Comparison of ENCODE assay signal across 13 mouse cellular contexts in the genomic region with DNA sequence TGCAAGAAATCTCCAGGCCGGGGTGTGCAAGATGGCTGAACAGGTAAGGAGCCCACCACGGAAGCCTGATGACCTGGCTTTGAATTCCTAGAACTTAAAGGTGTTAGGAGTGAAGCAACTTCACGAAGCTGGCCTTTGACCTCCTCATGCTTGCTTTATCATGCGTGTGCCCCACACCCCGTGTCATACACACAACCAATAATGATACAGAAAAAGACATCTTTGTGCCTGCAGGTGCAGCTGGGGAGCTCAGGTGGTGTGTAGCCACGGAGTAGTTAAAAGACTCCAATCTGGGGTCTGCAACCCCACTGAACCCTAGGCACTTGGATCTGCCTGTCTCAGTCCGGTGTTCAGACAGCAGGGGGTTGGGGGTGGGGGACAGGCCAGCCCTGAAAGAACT. TPM values are rescaled to one million over a fixed set of nuclear protein-coding genes. Genes with fewer than 3 reads are reported as not detected.
DNase-seq lines count a peak whose midpoint lies in the region; ATAC-seq and TF ChIP-seq lines count a peak whose summit lies in the region.
"Had no signal": no experiment of that assay in that cellular context is flagged by ENCODE, and none has a peak within 500 bp of the region (broad histone marks: within the 10 kb centered on the region; RNA-seq: fewer than 3 reads in every experiment).

No protein-coding gene starts in this region.

- H3K4me1 ChIP-seq in heart, embryonic 12.5 days (replicated peaks): peaks cover 24% of the 10 kb centered on the region
- H3K4me1 ChIP-seq in forebrain, postnatal 0 days (ENCODE audit: insufficient read depth): no peaks in the 10 kb centered on the region
- peaks cover 12% of the 10 kb centered on the region for H3K4me1 ChIP-seq in midbrain, embryonic 10.5 days

- H3K9ac ChIP-seq in heart, embryonic 12.5 days: 0 out of 2 replicates have a peak overlapping the region, but pooled peaks have one; percentile 26
- 0 out of 2 replicates have a peak overlapping the region, but pooled peaks have one; percentile 6 for H3K9ac ChIP-seq in forebrain, postnatal 0 days

- WGBS in heart, embryonic 12.5 days: 70% methylated on average over 7 of the region's 7 CpGs
- WGBS in forebrain, postnatal 0 days: 73% methylated on average over 7 of the region's 7 CpGs
- WGBS in midbrain, embryonic 10.5 days: 70% methylated on average over 7 of the region's 7 CpGs

- peak overlapping the region; percentile 40; the same call in 1 of the 2 replicates for H3K4me2 ChIP-seq in heart, embryonic 12.5 days
- H3K4me2 ChIP-seq in forebrain, postnatal 0 days (ENCODE audit: low read depth): no peak overlapping the region

- no peak for TF ChIP-seq CTCF in forebrain, postnatal 0 days (IDR thresholded peaks at IDR 0.05; ENCODE audit: low read depth)

- no peaks in the 10 kb centered on the region for H3K27me3 ChIP-seq in heart, embryonic 12.5 days (replicated peaks)
- H3K27me3 ChIP-seq in forebrain, postnatal 0 days (ENCODE audit: insufficient read depth, low read length): no peaks in the 10 kb centered on the region
- no peaks in the 10 kb centered on the region for H3K27me3 ChIP-seq in midbrain, embryonic 10.5 days (ENCODE audit: low read depth, poor library complexity, severe bottlenecking)
- H3K27me3 ChIP-seq: Patski had no signal

- no peak overlapping the region for H3K4me3 ChIP-seq in heart, embryonic 12.5 days
- H3K4me3 ChIP-seq in forebrain, postnatal 0 days (ENCODE audit: low read depth, low read length): no peak overlapping the region
- H3K4me3 ChIP-seq in midbrain, embryonic 10.5 days: no peak overlapping the region
- H3K4me3 ChIP-seq: erythroblast, embryonic 14.5 days; heart, adult 2 months; left cerebral cortex, adult 2 months; myocyte had no signal

- H3K9me3 ChIP-seq in heart, embryonic 12.5 days (replicated peaks): no peaks in the 10 kb centered on the region
- no peaks in the 10 kb centered on the region for H3K9me3 ChIP-seq in forebrain, postnatal 0 days (ENCODE audit: low read length)
- H3K9me3 ChIP-seq in midbrain, embryonic 10.5 days (replicated peaks): no peaks in the 10 kb centered on the region

- no peak for DNase-seq in heart, adult 8-10 months (ENCODE audit: low spot score)
- no peak for DNase-seq in forebrain, postnatal 0 days
- DNase-seq in midbrain, embryonic 10.5 days (ENCODE audit: low spot score): no peak
- no peak for DNase-seq in embryo, embryonic 11 days
- DNase-seq in urinary bladder, postnatal 14 days (ENCODE audit: low spot score): no peak

- ATAC-seq in heart, embryonic 12.5 days (ENCODE audit: insufficient number of reproducible peaks, low FRiP score): no peak
- peak; percentile 3 for ATAC-seq in CD4-positive, CD25-positive, alpha-beta regulatory T cell, adult 4 months
- 0 out of 2 replicates have a peak, but pooled peaks have one; percentile 7 for ATAC-seq in forebrain, postnatal 0 days
- ATAC-seq in erythroid progenitor cell, adult 5-6 weeks (replicated peaks; ENCODE audit: low FRiP score, poor library complexity, severe bottlenecking): no peak

- H3K27ac ChIP-seq in heart, embryonic 12.5 days (ENCODE audit: poor library complexity, severe bottlenecking): no peak overlapping the region
- 0 out of 2 replicates have a peak overlapping the region, but pooled peaks have one; percentile 54 for H3K27ac ChIP-seq in forebrain, postnatal 0 days (ENCODE audit: low read depth, low read length)
- 0 out of 2 replicates have a peak overlapping the region, but pooled peaks have one; percentile 4 for H3K27ac ChIP-seq in midbrain, embryonic 10.5 days (replicated peaks)
- H3K27ac ChIP-seq: heart, adult 2 months; left cerebral cortex, adult 2 months had no signal

- peaks cover 13% of the 10 kb centered on the region for H3K36me3 ChIP-seq in heart, embryonic 12.5 days
- no peaks in the 10 kb centered on the region; the same call in 1 of the 2 replicates for H3K36me3 ChIP-seq in forebrain, postnatal 0 days (ENCODE audit: insufficient read depth)
- H3K36me3 ChIP-seq in midbrain, embryonic 10.5 days: peaks cover 7% of the 10 kb centered on the region; the same call in 1 of the 2 replicates

RNA-seq across cellular contexts. Expression of a gene that starts 21.3 kb away (rescaled TPM):
- 22.5 and 24.7 TPM in 2 replicates for polyA plus RNA-seq in heart, embryonic 12.5 days (2016; fragmentation: Nextera tagmentation; extraction: Ambion mirVana)
- 10 to 100 TPM in 1 of 4 experiments, 1 to 10 TPM in 3; 7.5 to 11.8 (median 9.2) TPM for total RNA-seq in heart, adult 8-10 months (2022)
- 100 to 1,000 TPM; 547 to 812 TPM for polyA plus RNA-seq in CD4-positive, CD25-positive, alpha-beta regulatory T cell, adult 4 months (2017; shearing (Covaris generic))
- total RNA-seq in forebrain, postnatal 0 days (2014; rRNA removed): 6.7 and 8.9 TPM in 2 replicates
- 7.1 and 7.6 TPM in 2 replicates for polyA plus RNA-seq in forebrain, postnatal 0 days (2015; fragmentation: Nextera tagmentation; extraction: Ambion mirVana)
- 9.7 and 11.1 TPM in 2 replicates for polyA plus RNA-seq in midbrain, embryonic 10.5 days (2016; fragmentation: Nextera tagmentation; extraction: Ambion mirVana)
- total RNA-seq in erythroid progenitor cell, adult 5-6 weeks (2015; ENCODE audit: low replicate concordance): 9.0 and 15.5 TPM in 2 replicates
- 12.6 and 28.6 TPM in 2 replicates for total RNA-seq in erythroid progenitor cell, adult 5-6 weeks (2017; ENCODE audit: low replicate concordance)

RNA-seq across cellular contexts. Expression of a gene that starts 32.7 kb away (rescaled TPM):
- 12.6 and 13.2 TPM in 2 replicates for polyA plus RNA-seq in heart, embryonic 12.5 days (2016; fragmentation: Nextera tagmentation; extraction: Ambion mirVana)
- 10 to 100 TPM; 12.1 to 16.4 (median 14.5) TPM for total RNA-seq in heart, adult 8-10 months (2022)
- polyA plus RNA-seq in CD4-positive, CD25-positive, alpha-beta regulatory T cell, adult 4 months (2017; shearing (Covaris generic)): 10 to 100 TPM; 22.9 to 32.2 TPM
- total RNA-seq in forebrain, postnatal 0 days (2014; rRNA removed): 12.8 and 13.1 TPM in 2 replicates
- 16.5 and 18.3 TPM in 2 replicates for polyA plus RNA-seq in forebrain, postnatal 0 days (2015; fragmentation: Nextera tagmentation; extraction: Ambion mirVana)
- 14.2 and 15.5 TPM in 2 replicates for polyA plus RNA-seq in midbrain, embryonic 10.5 days (2016; fragmentation: Nextera tagmentation; extraction: Ambion mirVana)
- total RNA-seq in erythroid progenitor cell, adult 5-6 weeks (2015; ENCODE audit: low replicate concordance): 5.0 and 5.9 TPM in 2 replicates
- 0.13 and 2.5 TPM in 2 replicates for total RNA-seq in erythroid progenitor cell, adult 5-6 weeks (2017; ENCODE audit: low replicate concordance)

RNA-seq across cellular contexts. Expression of a gene that starts 32.8 kb away (rescaled TPM):
- 13.8 and 16.0 TPM in 2 replicates for polyA plus RNA-seq in heart, embryonic 12.5 days (2016; fragmentation: Nextera tagmentation; extraction: Ambion mirVana)
- total RNA-seq in heart, adult 8-10 months (2022): 100 to 1,000 TPM; 170 to 247 (median 189) TPM
- polyA plus RNA-seq in CD4-positive, CD25-positive, alpha-beta regulatory T cell, adult 4 months (2017; shearing (Covaris generic)): 1 to 10 TPM; 5.3 to 5.7 TPM
- 3.2 and 7.5 TPM in 2 replicates for total RNA-seq in forebrain, postnatal 0 days (2014; rRNA removed)
- 6.2 and 7.2 TPM in 2 replicates for polyA plus RNA-seq in forebrain, postnatal 0 days (2015; fragmentation: Nextera tagmentation; extraction: Ambion mirVana)
- polyA plus RNA-seq in midbrain, embryonic 10.5 days (2016; fragmentation: Nextera tagmentation; extraction: Ambion mirVana): 8.2 and 8.4 TPM in 2 replicates
- total RNA-seq in erythroid progenitor cell, adult 5-6 weeks (2015; ENCODE audit: low replicate concordance): 3.4 and 13.0 TPM in 2 replicates
- 1.4 and 1.5 TPM in 2 replicates for total RNA-seq in erythroid progenitor cell, adult 5-6 weeks (2017; ENCODE audit: low replicate concordance)

RNA-seq across cellular contexts. Expression of a gene that starts 44.0 kb away (rescaled TPM):
- not detected in 2 replicates for polyA plus RNA-seq in heart, embryonic 12.5 days (2016; fragmentation: Nextera tagmentation; extraction: Ambion mirVana)
- not detected for total RNA-seq in heart, adult 8-10 months (2022)
- not detected for polyA plus RNA-seq in CD4-positive, CD25-positive, alpha-beta regulatory T cell, adult 4 months (2017; shearing (Covaris generic))
- total RNA-seq in forebrain, postnatal 0 days (2014; rRNA removed): 0.24 and 0.38 TPM in 2 replicates
- polyA plus RNA-seq in forebrain, postnatal 0 days (2015; fragmentation: Nextera tagmentation; extraction: Ambion mirVana): 0.21 and 0.47 TPM in 2 replicates
- 0.23 and 0.39 TPM in 2 replicates for polyA plus RNA-seq in midbrain, embryonic 10.5 days (2016; fragmentation: Nextera tagmentation; extraction: Ambion mirVana)
- not detected in 2 replicates for total RNA-seq in erythroid progenitor cell, adult 5-6 weeks (2015; ENCODE audit: low replicate concordance)
- total RNA-seq in erythroid progenitor cell, adult 5-6 weeks (2017; ENCODE audit: low replicate concordance): not detected in 2 replicates
- total RNA-seq: heart, adult 2 months had no signal
- polyA plus RNA-seq: erythroblast, embryonic 14.5 days had no signal

RNA-seq across cellular contexts. Expression of a gene that starts 51.3 kb away (rescaled TPM):
- polyA plus RNA-seq in heart, embryonic 12.5 days (2016; fragmentation: Nextera tagmentation; extraction: Ambion mirVana): 27.5 and 27.9 TPM in 2 replicates
- 10 to 100 TPM; 63.6 to 67.4 (median 65.5) TPM for total RNA-seq in heart, adult 8-10 months (2022)
- polyA plus RNA-seq in CD4-positive, CD25-positive, alpha-beta regulatory T cell, adult 4 months (2017; shearing (Covaris generic)): 100 to 1,000 TPM; 114 to 143 TPM
- total RNA-seq in forebrain, postnatal 0 days (2014; rRNA removed): 24.3 and 30.9 TPM in 2 replicates
- 22.0 and 29.0 TPM in 2 replicates for polyA plus RNA-seq in forebrain, postnatal 0 days (2015; fragmentation: Nextera tagmentation; extraction: Ambion mirVana)
- 33.3 and 35.4 TPM in 2 replicates for polyA plus RNA-seq in midbrain, embryonic 10.5 days (2016; fragmentation: Nextera tagmentation; extraction: Ambion mirVana)
- 14.7 and 28.5 TPM in 2 replicates for total RNA-seq in erythroid progenitor cell, adult 5-6 weeks (2015; ENCODE audit: low replicate concordance)
- 21.9 and 23.5 TPM in 2 replicates for total RNA-seq in erythroid progenitor cell, adult 5-6 weeks (2017; ENCODE audit: low replicate concordance)

Comparison
In these comparisons a context has a peak if more than half of its experiments do, and no peak if none do; other contexts are left out.
1. ATAC-seq: peak in CD4-positive, CD25-positive, alpha-beta regulatory T cell, adult 4 months (single experiment) and forebrain, postnatal 0 days (single experiment); none in heart, embryonic 12.5 days (single experiment) and erythroid progenitor cell, adult 5-6 weeks (single experiment).
2. RNA of a gene that starts 21.3 kb away (polyA plus RNA-seq): 547 to 812 TPM in CD4-positive, CD25-positive, alpha-beta regulatory T cell, adult 4 months; 22.5 to 24.7 TPM in heart, embryonic 12.5 days, 9.7 to 11.1 TPM in midbrain, embryonic 10.5 days and 7.1 to 7.6 TPM in forebrain, postnatal 0 days; every median in the first group is over 10 times any median in the second.